Mouse (Mus musculus) liver, embryonic 14.5 days (tissue): ENCODE measurements around the gene Il22ra2. TPM values are rescaled to one million over a fixed set of nuclear protein-coding genes. Genes with fewer than 3 reads are reported as not detected.

Source experiments
- ATAC-seq: fragments of 200-750 bp; cut with Nextera tagmentation; 2 replicates; pipeline ENCODE4 v1.8.0; 2017; ENCODE audit warnings: moderate number of reproducible peaks, mild to moderate bottlenecking, moderate library complexity; ENCODE audit not compliant: insufficient read depth
- DNase-seq, 3 experiments: peaks; one replicate each; pipeline ENCODE4 v3.0.0-alpha.2; 2012 to 2013; ENCODE audit warnings: low read depth in 3 of 3, low spot score in 3 of 3
- H3K27ac ChIP-seq: fragments of 300-500 bp; sonication (generic); 2 replicates; pipeline ENCODE4 v1.5.1; 2014; ENCODE audit warnings: moderate library complexity, mild to moderate bottlenecking, control low read depth, inconsistent platforms
- H3K27me3 ChIP-seq: fragments of 300-500 bp; sonication (generic); 2 replicates; pipeline ENCODE4 v1.6.1; 2014; ENCODE audit warnings: mild to moderate bottlenecking, low read length, moderate library complexity; ENCODE audit not compliant: control insufficient read depth, insufficient read depth
- H3K36me3 ChIP-seq: fragments of 300-500 bp; sonication (generic); replicated peaks from 2 replicates; pipeline ENCODE4 v1.6.1; 2014; ENCODE audit warnings: low read depth; ENCODE audit not compliant: control insufficient read depth, insufficient read depth
- H3K4me1 ChIP-seq, 2 experiments: fragments of 200-500 bp in 1 of 2; fragments of 300-500 bp in 1 of 2; sonication (generic) in 1 of 2; replicated peaks; 2 replicates each; pipeline ENCODE4 v1.6.1; 2012 to 2014; ENCODE audit warnings: antibody characterized with exemption in 1 of 2, inconsistent platforms in 1 of 2, low read length in 1 of 2; ENCODE audit not compliant: control insufficient read depth in 2 of 2, insufficient read depth in 2 of 2
- H3K4me2 ChIP-seq: fragments of 300-500 bp; sonication (generic); 2 replicates; pipeline ENCODE4 v1.6.1; 2014; ENCODE audit warnings: low read depth, mild to moderate bottlenecking, control low read depth, moderate library complexity
- H3K4me3 ChIP-seq, 2 experiments: fragments of 200-500 bp in 1 of 2; fragments of 300-500 bp in 1 of 2; sonication (generic) in 1 of 2; 2 replicates each; pipeline ENCODE4 v1.5.1; 2012 to 2014; ENCODE audit warnings: low read depth in 2 of 2, low read length in 2 of 2, mild to moderate bottlenecking in 2 of 2, control low read depth in 1 of 2, inconsistent platforms in 1 of 2, moderate library complexity in 1 of 2; ENCODE audit not compliant: insufficient read depth in 1 of 2
- H3K9ac ChIP-seq: fragments of 300-500 bp; sonication (generic); replicated peaks from 2 replicates; pipeline ENCODE4 v1.6.1; 2014; ENCODE audit warnings: mild to moderate bottlenecking, control low read depth, moderate library complexity
- H3K9me3 ChIP-seq: fragments of 300-500 bp; sonication (generic); 2 replicates; pipeline ENCODE4 v1.6.1; 2016; ENCODE audit warnings: low read length, mixed read lengths; ENCODE audit not compliant: control insufficient read depth
- CTCF ChIP-seq: IDR thresholded peaks from 2 replicates; pipeline ENCODE4 v1.5.1; 2016; ENCODE audit warnings: antibody characterized with exemption, low read depth, control low read depth
- EP300 ChIP-seq: IDR thresholded peaks from 2 replicates; pipeline ENCODE4 v1.6.1; 2016; ENCODE audit warnings: antibody characterized with exemption, low read depth
- WGBS: fragments of 180-500 bp; shearing (Covaris S2); extraction: QIAGEN DNeasy Blood & Tissue Kit; methylation state at CpG from one replicate; pipeline ENCODE4 v1.1.7; 2014; ENCODE audit not compliant: insufficient replicate concordance; 5-methylcytosine and 5-hydroxymethylcytosine counted together
- polyA plus RNA-seq, 2 experiments: library from polyadenylated mRNA; depleted of rRNA in 1 of 2; stranded (reverse) in 1 of 2; unstranded in 1 of 2; fragments of >200 nt; fragmentation: Nextera tagmentation in 1 of 2; extraction: Ambion mirVana in 1 of 2; gene quantifications; 2 replicates each; pipeline versions ENCODE4 v1.2.1 to v1.2.3; 2012 to 2014

Il22ra2 gene
- 0.01 and 0.03 TPM in 2 replicates for polyA plus RNA-seq (2012; rRNA removed)
- polyA plus RNA-seq (2014; fragmentation: Nextera tagmentation; extraction: Ambion mirVana), result 0.08 and 0.18 TPM in 2 replicates

- H3K4me2 ChIP-seq, result no peak within 1 kb of the TSS
- H3K27ac ChIP-seq, result no peak within 1 kb of the TSS
- H3K27me3 ChIP-seq, result no peaks in the 10 kb centered on the region
- no peaks in the 10 kb centered on the region for H3K9me3 ChIP-seq
- H3K4me1 ChIP-seq, result no peaks in the 10 kb centered on the region
- no peak for TF ChIP-seq EP300
- no peak for TF ChIP-seq CTCF
- H3K36me3 ChIP-seq, result no peaks in the 10 kb centered on the region
- no peak within 1 kb of the TSS for H3K9ac ChIP-seq
- no peak within 1 kb of the TSS for H3K4me3 ChIP-seq
- no peak for DNase-seq
- no peak for ATAC-seq
- WGBS, result 67% methylated on average over 2 of the region's 2 CpGs
Measured at GRCm38 (mm10) chr10:19621408-19622048, at the start of gene Il22ra2. Gene Il22ra2, plus strand, starts transcription at chr10:19621998.

- ATAC-seq (no peak), DNase-seq (no peak)
- H3K36me3 ChIP-seq, result no peaks in the 10 kb centered on the region
- peaks cover 1 to 13% of the 10 kb centered on the region in 2 experiments; a peak in 3 of 4 replicates for H3K4me1 ChIP-seq
- no peak overlapping the region for H3K27ac ChIP-seq
- no peak for TF ChIP-seq CTCF
- H3K9me3 ChIP-seq, result no peaks in the 10 kb centered on the region
- no peak overlapping the region for H3K4me2 ChIP-seq
- H3K9ac ChIP-seq, result no peak overlapping the region
- WGBS, result 65% methylated on average over 3 of the region's 3 CpGs
- no peaks in the 10 kb centered on the region for H3K27me3 ChIP-seq
- no peak overlapping the region for H3K4me3 ChIP-seq
Measured at GRCm38 (mm10) chr10:19577571-19577970, 44.2 kb upstream of the Il22ra2 start.

GRCm38 (mm10) chr10:19578001-19578400, 43.8 kb upstream of the Il22ra2 start:
- ATAC-seq (no peak), DNase-seq (no peak)

GRCm38 (mm10) chr10:19578409-19578986, 43.3 kb upstream of the Il22ra2 start:
- Histone ChIP-seq H3K4me1 (peaks cover 10 to 22% of the 10 kb centered on the region in 2 experiments), H3K36me3 (no peaks in the 10 kb centered on the region), H3K27me3 (no peaks in the 10 kb centered on the region), H3K9me3 (no peaks in the 10 kb centered on the region), H3K9ac (no peak overlapping the region), H3K27ac (no peak overlapping the region), H3K4me2 (no peak overlapping the region), H3K4me3 (no peak overlapping the region)
- no peak for DNase-seq
- WGBS, result 67% methylated on average over 9 of the region's 9 CpGs
- ATAC-seq, result no peak
- no peak for TF ChIP-seq EP300
- no peak for TF ChIP-seq CTCF

More at GRCm38 (mm10) chr10:19578001-19578400, 43.8 kb upstream of the Il22ra2 start:
- Histone ChIP-seq H3K27ac (no peak overlapping the region), H3K9ac (no peak overlapping the region), H3K27me3 (no peaks in the 10 kb centered on the region), H3K4me2 (no peak overlapping the region), H3K9me3 (no peaks in the 10 kb centered on the region), H3K4me3 (no peak overlapping the region), H3K4me1 (peaks cover 6 to 17% of the 10 kb centered on the region in 2 experiments), H3K36me3 (no peaks in the 10 kb centered on the region)
- no peak for TF ChIP-seq CTCF
- TF ChIP-seq EP300, result no peak
- 52% methylated on average over 6 of the region's 6 CpGs for WGBS

- DNase-seq (no peak), ATAC-seq (no peak)
- Histone ChIP-seq H3K9ac (no peak overlapping the region), H3K4me1 (peaks cover 21 to 37% of the 10 kb centered on the region in 2 experiments), H3K27me3 (no peaks in the 10 kb centered on the region), H3K4me3 (no peak overlapping the region), H3K9me3 (no peaks in the 10 kb centered on the region), H3K27ac (no peak overlapping the region), H3K4me2 (no peak overlapping the region), H3K36me3 (no peaks in the 10 kb centered on the region)
- no peak for TF ChIP-seq CTCF
- no peak for TF ChIP-seq EP300
- WGBS, result 53% methylated on average over 3 of the region's 3 CpGs
Measured at GRCm38 (mm10) chr10:19580660-19581059, 41.1 kb upstream of the Il22ra2 start.
